Mouse (Mus musculus) myocyte (in vitro differentiated cells): ENCODE measurements at regions not wholly inside any gene's neighbourhood (a gene's known extent, or its start where the extent isn't known, plus 50 kb on each side); places are given as distances from the start of the nearest gene placed in this dataset.

Experiments used
- H3K27me3 ChIP-seq: one replicate; pipeline ENCODE4 v1.6.1; 2011; ENCODE audit not compliant: control insufficient read depth, insufficient read depth, insufficient read length
- H3K36me3 ChIP-seq: one replicate; pipeline ENCODE4 v1.6.1; 2011; ENCODE audit not compliant: control insufficient read depth, insufficient read depth
- H3K4me2 ChIP-seq: one replicate; pipeline ENCODE4 v1.6.1; 2011; ENCODE audit warnings: low read depth, control low read depth
- H3K4me3 ChIP-seq: one replicate; pipeline ENCODE4 v1.5.1; 2011; ENCODE audit warnings: mild to moderate bottlenecking, control low read depth, moderate library complexity
- H3K79me2 ChIP-seq: one replicate; pipeline ENCODE4 v1.6.1; 2011; ENCODE audit not compliant: control insufficient read depth, insufficient read depth
- H3ac ChIP-seq: one replicate; pipeline ENCODE4 v1.6.1; 2011; ENCODE audit not compliant: control insufficient read depth, insufficient read length
- CEBPB ChIP-seq: IDR thresholded peaks from 2 replicates; pipeline ENCODE4 v1.6.1; 2011; ENCODE audit warnings: mild to moderate bottlenecking, moderate library complexity; ENCODE audit not compliant: poor library complexity, insufficient read depth, severe bottlenecking
- E2F4 ChIP-seq: IDR thresholded peaks from one replicate; pipeline ENCODE4 v1.6.1; 2011; ENCODE audit warnings: mild to moderate bottlenecking, control low read depth, moderate library complexity; ENCODE audit not compliant: insufficient read depth
- MAX ChIP-seq: IDR thresholded peaks from one replicate; pipeline ENCODE4 v1.6.1; 2011; ENCODE audit warnings: low read depth, mild to moderate bottlenecking, control low read depth
- MYOD1 ChIP-seq, 3 experiments: IDR thresholded peaks; one replicate each; pipeline ENCODE4 v1.6.1; 2011; ENCODE audit warnings: control low read depth in 2 of 3, low read depth in 2 of 3, mild to moderate bottlenecking in 2 of 3, moderate library complexity in 1 of 3; ENCODE audit not compliant: insufficient read length in 2 of 3, control insufficient read depth in 1 of 3
- MYOG ChIP-seq, 3 experiments: IDR thresholded peaks; one replicate each; pipeline ENCODE4 v1.6.1; 2011; ENCODE audit warnings: control low read depth in 2 of 3, low read depth in 2 of 3, mild to moderate bottlenecking in 2 of 3; ENCODE audit not compliant: insufficient read length in 2 of 3, control insufficient read depth in 1 of 3, insufficient read depth in 1 of 3
- POLR2A ChIP-seq: IDR thresholded peaks from one replicate; pipeline ENCODE4 v1.6.1; 2011; ENCODE audit warnings: low read depth, mild to moderate bottlenecking, control low read depth, moderate library complexity; ENCODE audit not compliant: insufficient read length
- POLR2AphosphoS2 ChIP-seq: IDR thresholded peaks from one replicate; pipeline ENCODE4 v1.6.1; 2011; ENCODE audit warnings: low read depth, control low read depth; ENCODE audit not compliant: insufficient read length
- REST ChIP-seq: IDR thresholded peaks from one replicate; pipeline ENCODE4 v1.6.1; 2011; ENCODE audit warnings: mild to moderate bottlenecking, control low read depth, moderate library complexity; ENCODE audit not compliant: insufficient read depth, insufficient read length
- SRF ChIP-seq: IDR thresholded peaks from one replicate; pipeline ENCODE4 v1.6.1; 2011; ENCODE audit warnings: low read depth; ENCODE audit not compliant: control insufficient read depth, insufficient read length
- TCF12 ChIP-seq: IDR thresholded peaks from one replicate; pipeline ENCODE4 v1.6.1; 2011; ENCODE audit warnings: mild to moderate bottlenecking, control low read depth; ENCODE audit not compliant: poor library complexity, insufficient read depth, severe bottlenecking
- TCF3 ChIP-seq: IDR thresholded peaks from one replicate; pipeline ENCODE4 v1.6.1; 2011; ENCODE audit warnings: low read depth, control low read depth; ENCODE audit not compliant: insufficient read length
- USF1 ChIP-seq: IDR thresholded peaks from one replicate; pipeline ENCODE4 v1.6.1; 2011; ENCODE audit warnings: low read depth, mild to moderate bottlenecking, control low read depth, moderate library complexity

DNA sequence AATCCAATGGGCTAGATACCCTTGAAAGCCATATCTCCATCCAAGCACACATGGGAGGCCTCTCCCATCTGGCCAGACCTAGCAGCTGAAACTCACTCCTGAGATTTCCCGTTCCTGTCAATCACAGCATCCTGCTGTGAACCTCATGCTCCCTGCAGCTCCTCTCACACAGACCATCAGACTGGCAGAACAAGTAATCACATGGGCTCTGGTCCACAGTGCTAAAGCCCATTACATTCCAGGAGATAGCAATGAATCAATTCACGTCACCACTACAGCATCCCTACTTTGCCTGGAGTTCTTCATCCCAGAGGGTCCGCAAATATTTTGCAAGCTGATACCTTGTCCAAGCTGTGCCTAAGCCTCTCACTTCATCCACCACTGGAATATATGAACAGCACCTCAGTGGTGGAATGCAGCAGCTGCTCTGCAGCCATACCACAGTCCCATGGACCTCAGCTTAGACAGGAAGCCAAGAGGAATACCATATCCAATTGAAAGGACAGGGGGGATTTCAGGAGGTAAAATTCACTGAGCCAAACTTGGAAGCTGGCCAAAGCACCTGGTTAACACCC is 99.2 kb upstream of the Spag17 start:
- H3K4me2 ChIP-seq = no peak overlapping the region

DNA sequence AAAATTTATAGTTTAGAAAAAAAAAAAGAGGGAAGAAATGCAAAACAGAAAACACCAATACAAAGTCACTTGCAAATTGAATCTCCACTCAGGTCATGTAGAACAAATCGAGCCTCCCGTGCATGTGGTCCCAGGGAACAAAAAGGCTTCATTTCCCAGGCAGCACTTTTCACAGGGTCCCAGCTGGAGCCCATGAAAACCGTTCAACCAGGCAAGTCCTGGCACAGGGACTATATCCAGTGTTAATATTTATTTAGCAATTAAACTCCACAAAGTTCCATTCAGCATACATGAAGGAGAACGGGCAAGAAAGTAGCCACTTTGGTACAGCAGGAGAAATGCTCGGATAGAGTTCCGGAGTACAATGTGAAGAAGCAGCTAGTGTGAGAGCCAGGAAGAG is 93.9 kb upstream of the Spag17 start:
- no peak overlapping the region for H3K4me2 ChIP-seq
- TF ChIP-seq CEBPB = no peak
- no peaks in the 10 kb centered on the region for H3K36me3 ChIP-seq
- H3K4me3 ChIP-seq = no peak overlapping the region
- no peaks in the 10 kb centered on the region for H3K27me3 ChIP-seq
- no peaks in the 10 kb centered on the region for H3K79me2 ChIP-seq
- H3ac ChIP-seq = no peak overlapping the region

More for the DNA sequence above, 99.2 kb upstream of the Spag17 start:
- Histone ChIP-seq H3K79me2 (no peaks in the 10 kb centered on the region), H3K36me3 (no peaks in the 10 kb centered on the region), H3K27me3 (no peaks in the 10 kb centered on the region), H3K4me3 (no peak overlapping the region), H3ac (no peak overlapping the region)
- TF ChIP-seq TCF12 = no peak
- TF ChIP-seq USF1 = no peak
- TF ChIP-seq SRF = no peak

DNA sequence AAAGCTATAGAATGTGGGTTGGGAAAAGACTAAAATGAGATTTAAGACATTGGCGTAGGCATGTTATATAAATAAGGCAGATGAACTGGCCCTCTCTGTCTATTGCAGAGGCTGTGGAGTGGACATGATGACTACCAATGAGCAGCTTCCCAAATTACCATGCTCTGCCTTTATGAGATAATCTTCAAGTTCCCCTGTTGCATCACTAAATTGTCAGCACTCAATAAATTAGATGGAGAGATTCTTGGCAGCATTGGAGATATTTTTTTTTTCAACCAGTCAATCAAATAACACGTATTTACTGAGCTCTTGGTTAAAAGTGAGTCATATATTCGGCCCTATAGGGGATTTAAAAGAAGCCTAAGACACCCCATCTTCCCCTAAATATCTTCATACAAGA is 91.6 kb upstream of the Spag17 start:
- no peak overlapping the region for H3ac ChIP-seq

DNA sequence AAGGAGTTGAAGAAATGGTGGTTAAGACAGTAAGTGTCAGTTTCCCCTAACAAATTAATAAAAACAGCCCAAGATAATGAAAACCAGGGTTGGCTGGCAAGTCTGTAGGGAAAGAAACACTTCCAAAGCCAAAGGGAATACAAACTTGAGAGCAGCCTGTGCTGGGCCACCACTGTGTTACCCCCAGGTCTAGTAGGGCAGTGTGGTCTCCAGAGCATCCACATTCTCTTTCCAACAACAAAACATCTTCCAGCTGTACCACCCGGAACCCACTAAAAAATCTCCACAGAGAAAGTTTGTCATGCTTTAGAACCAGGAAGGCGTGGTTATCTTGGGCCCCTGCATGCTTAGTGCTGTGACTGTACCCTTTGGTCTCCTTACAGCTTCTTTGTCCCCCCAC is 89.4 kb upstream of the Spag17 start:
- Histone ChIP-seq H3K36me3 (no peaks in the 10 kb centered on the region), H3K4me3 (no peak overlapping the region), H3K79me2 (no peaks in the 10 kb centered on the region), H3ac (no peak overlapping the region), H3K27me3 (no peaks in the 10 kb centered on the region), H3K4me2 (no peak overlapping the region)
- TF ChIP-seq TCF3 (no peak), MAX (no peak), REST (no peak), E2F4 (no peak), MYOG (IDR thresholded peaks at IDR 0.05; ENCODE audit: control insufficient read depth in 1 of 3, insufficient read depth in 1 of 3, insufficient read length in 2 of 3, low read depth in 2 of 3) (no peak), CEBPB (no peak)

More for the DNA sequence above, 91.6 kb upstream of the Spag17 start:
- no peak overlapping the region for H3K4me3 ChIP-seq
- H3K27me3 ChIP-seq = no peaks in the 10 kb centered on the region
- TF ChIP-seq CEBPB = peak; percentile 79; the same call in 1 of the 2 replicates
- no peak for TF ChIP-seq MYOG (IDR thresholded peaks at IDR 0.05; ENCODE audit: control insufficient read depth in 1 of 3, insufficient read depth in 1 of 3, insufficient read length in 2 of 3, low read depth in 2 of 3)
- H3K36me3 ChIP-seq = no peaks in the 10 kb centered on the region
- no peaks in the 10 kb centered on the region for H3K79me2 ChIP-seq
- H3K4me2 ChIP-seq = no peak overlapping the region

DNA sequence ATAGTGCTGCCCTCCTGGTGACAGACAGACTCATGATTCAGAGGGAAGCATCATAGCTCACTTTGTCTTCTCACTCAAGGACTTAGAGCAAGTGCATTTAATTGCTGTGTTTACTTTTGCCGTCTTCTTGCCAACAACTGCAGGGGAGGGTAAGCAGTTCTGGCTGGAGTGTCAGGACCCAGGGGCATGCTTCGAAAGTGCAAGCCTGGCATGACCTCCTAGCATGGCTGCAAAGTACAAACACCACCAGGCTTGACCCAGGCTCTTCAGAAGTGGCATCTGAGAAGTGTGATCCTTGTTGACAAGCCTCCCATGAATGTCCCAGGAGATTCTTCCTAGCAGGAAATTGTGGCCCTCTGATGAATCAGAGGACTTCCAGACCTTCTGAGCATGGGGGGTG is 87.4 kb upstream of the Spag17 start:
- Histone ChIP-seq H3K27me3 (no peaks in the 10 kb centered on the region), H3K4me3 (no peak overlapping the region), H3K36me3 (no peaks in the 10 kb centered on the region), H3K79me2 (no peaks in the 10 kb centered on the region), H3K4me2 (no peak overlapping the region), H3ac (no peak overlapping the region)
- no peak for TF ChIP-seq POLR2AphosphoS2
- no peak for TF ChIP-seq CEBPB
- TF ChIP-seq SRF = no peak
- no peak for TF ChIP-seq MAX
- TF ChIP-seq MYOG (IDR thresholded peaks at IDR 0.05; ENCODE audit: control insufficient read depth in 1 of 3, insufficient read depth in 1 of 3, insufficient read length in 2 of 3, low read depth in 2 of 3) = no peak
- TF ChIP-seq REST = no peak
- no peak for TF ChIP-seq TCF3
- no peak for TF ChIP-seq E2F4
- no peak for TF ChIP-seq TCF12
- TF ChIP-seq MYOD1 (IDR thresholded peaks at IDR 0.05; ENCODE audit: control insufficient read depth in 1 of 3, insufficient read length in 2 of 3, low read depth in 2 of 3) = no peak
- no peak for TF ChIP-seq POLR2A

DNA sequence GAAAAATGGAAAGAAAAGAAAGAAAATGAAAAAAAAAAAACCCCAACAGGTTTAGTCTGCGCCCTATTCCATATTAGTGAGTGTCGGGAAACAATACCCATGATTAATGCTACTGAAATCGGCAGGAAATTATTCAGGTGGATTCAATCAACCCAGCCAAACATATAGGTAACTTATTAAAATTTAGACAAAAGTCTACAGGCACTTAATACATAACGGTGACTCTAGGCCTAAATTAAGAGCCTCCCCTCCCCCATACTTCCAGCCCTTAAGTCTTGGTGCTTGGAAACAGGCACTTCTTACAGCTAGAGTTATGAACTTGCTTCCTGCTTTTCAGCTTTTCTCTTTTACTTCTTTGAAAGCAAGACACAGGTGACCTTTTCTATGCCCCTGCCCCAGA is 74.7 kb upstream of the Spag17 start:
- Histone ChIP-seq H3K4me3 (no peak overlapping the region), H3K36me3 (no peaks in the 10 kb centered on the region), H3K27me3 (no peaks in the 10 kb centered on the region)

More for the DNA sequence above, 74.7 kb upstream of the Spag17 start:
- TF ChIP-seq USF1 (no peak), CEBPB (no peak), TCF12 (no peak), REST (no peak), SRF (no peak), MAX (no peak), MYOG (IDR thresholded peaks at IDR 0.05; ENCODE audit: control insufficient read depth in 1 of 3, insufficient read depth in 1 of 3, insufficient read length in 2 of 3, low read depth in 2 of 3) (no peak), TCF3 (no peak), E2F4 (no peak), MYOD1 (IDR thresholded peaks at IDR 0.05; ENCODE audit: control insufficient read depth in 1 of 3, insufficient read length in 2 of 3, low read depth in 2 of 3) (no peak)
- H3K4me2 ChIP-seq = peak overlapping the region; percentile 8
- no peak overlapping the region for H3ac ChIP-seq
- no peaks in the 10 kb centered on the region for H3K79me2 ChIP-seq
